Mouse (Mus musculus) cortical plate, adult 2 months (tissue): ENCODE data around the gene Ccdc78. TPM values are rescaled to one million over a fixed set of nuclear protein-coding genes. Genes with fewer than 3 reads are reported as not detected.
A peak's percentile ranks its signal among the peaks of the same experiment; 100 is the strongest.

Experiments
- H3K27ac ChIP-seq: fragments of 200-500 bp; 2 replicates; pipeline ENCODE4 v1.5.1; 2012; ENCODE audit warnings: low read length, control low read depth, inconsistent platforms; ENCODE audit not compliant: insufficient read depth
- H3K4me1 ChIP-seq: fragments of 200-500 bp; 2 replicates; pipeline ENCODE4 v1.6.1; 2011; ENCODE audit warnings: low read length; ENCODE audit not compliant: control insufficient read depth, insufficient read depth
- H3K4me3 ChIP-seq: fragments of 200-500 bp; 2 replicates; pipeline ENCODE4 v1.5.1; 2011; ENCODE audit warnings: mild to moderate bottlenecking, low read length, control low read depth; ENCODE audit not compliant: insufficient read depth
- CTCF ChIP-seq: fragments of 200-500 bp; IDR thresholded peaks from 2 replicates; pipeline ENCODE4 v1.5.1; 2011; ENCODE audit warnings: mild to moderate bottlenecking, control low read depth, low read length; ENCODE audit not compliant: insufficient read depth; ENCODE audit errors: extremely low read depth
- POLR2A ChIP-seq: fragments of 200-500 bp; IDR thresholded peaks from 2 replicates; pipeline ENCODE4 v1.6.1; 2011; ENCODE audit warnings: mild to moderate bottlenecking, low read length, control low read depth; ENCODE audit not compliant: insufficient read depth; ENCODE audit errors: extremely low read depth
- polyA plus RNA-seq: library from polyadenylated mRNA; depleted of rRNA; stranded (reverse); fragments of >200 nt; gene quantifications from 2 replicates; pipeline ENCODE4 v1.2.3, GENCODE M21; 2012

Ccdc78 gene
- polyA plus RNA-seq, 1 experiment = 0.52 TPM

DNA sequence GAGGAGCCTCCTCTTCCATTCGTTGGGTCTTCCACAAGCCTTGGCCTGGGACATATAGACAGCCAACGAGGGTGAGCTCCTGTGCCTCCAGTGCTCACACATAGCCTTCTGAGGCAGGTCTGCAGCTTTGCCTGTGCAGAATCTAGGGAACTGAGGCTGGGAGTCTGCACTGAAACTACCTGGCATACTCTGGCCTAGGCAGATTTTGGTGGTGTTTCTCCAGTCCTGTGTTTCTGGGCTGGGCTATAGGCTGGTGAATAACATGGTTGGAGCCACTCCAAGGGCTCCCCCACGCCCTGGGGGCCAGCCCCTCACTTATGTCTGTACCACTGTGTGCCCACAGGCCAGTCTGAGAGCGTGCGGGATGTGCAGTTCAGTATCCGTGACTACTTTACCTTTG, 38.9 kb downstream of the Ccdc78 start:
- TF ChIP-seq POLR2A (no peak), CTCF (no peak)
- H3K4me3 ChIP-seq = no peak overlapping the region
- no peak overlapping the region for H3K27ac ChIP-seq
- peaks cover 7% of the 10 kb centered on the region for H3K4me1 ChIP-seq

GRCm38 (mm10) chr17:25825984-25826570, 39.7 kb downstream of the Ccdc78 start:
- Histone ChIP-seq H3K4me3 (no peak overlapping the region), H3K4me1 (peaks cover 7% of the 10 kb centered on the region), H3K27ac (no peak overlapping the region)
- no peak for TF ChIP-seq POLR2A
- no peak for TF ChIP-seq CTCF

DNA sequence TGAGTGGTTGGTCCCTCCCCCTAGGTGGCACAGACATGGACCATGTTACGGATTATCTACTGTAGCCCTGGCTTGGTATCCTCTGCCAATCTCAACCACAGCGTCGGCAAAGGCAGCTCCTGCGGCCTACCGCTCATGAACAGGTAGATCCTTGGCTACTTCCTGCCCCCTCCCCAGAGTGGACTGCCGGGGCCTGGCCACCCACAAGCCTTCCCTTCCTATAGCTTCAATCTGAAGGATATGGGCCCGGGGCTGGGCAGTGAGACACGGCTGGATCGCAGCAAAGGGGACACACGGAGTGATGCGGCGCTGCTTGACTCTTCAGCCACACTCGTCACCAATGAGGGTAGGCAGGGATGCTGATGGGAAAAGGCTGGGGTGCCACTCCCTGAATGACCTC, 40.6 kb downstream of the Ccdc78 start:
- no peak overlapping the region for H3K4me3 ChIP-seq
- H3K27ac ChIP-seq = no peak overlapping the region
- H3K4me1 ChIP-seq = peaks cover 9% of the 10 kb centered on the region
- TF ChIP-seq POLR2A (no peak), CTCF (no peak)

GRCm38 (mm10) chr17:25827546-25828222, 41.3 kb downstream of the Ccdc78 start:
- no peak overlapping the region for H3K4me3 ChIP-seq
- H3K4me1 ChIP-seq = peaks cover 9% of the 10 kb centered on the region
- TF ChIP-seq CTCF (no peak), POLR2A (no peak)
- H3K27ac ChIP-seq = no peak overlapping the region

DNA sequence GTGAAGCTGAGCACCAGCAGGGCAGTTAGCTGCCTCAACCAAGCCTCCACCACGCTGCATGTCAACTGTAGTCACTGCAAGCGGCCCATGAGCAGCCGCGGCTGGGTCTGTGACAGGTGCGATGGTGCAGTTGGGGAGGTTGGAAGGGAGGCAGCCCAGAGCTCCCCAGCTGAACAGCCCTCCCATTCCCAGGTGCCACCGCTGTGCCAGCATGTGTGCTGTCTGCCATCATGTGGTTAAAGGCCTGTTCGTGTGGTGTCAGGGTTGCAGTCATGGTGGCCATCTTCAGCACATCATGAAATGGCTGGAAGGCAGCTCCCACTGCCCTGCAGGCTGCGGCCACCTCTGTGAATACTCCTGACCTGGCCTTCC, 41.8 kb downstream of the Ccdc78 start:
- Histone ChIP-seq H3K27ac (no peak overlapping the region), H3K4me3 (peak overlapping the region; percentile 75; the same call in 1 of the 2 replicates), H3K4me1 (peaks cover 9% of the 10 kb centered on the region)
- no peak for TF ChIP-seq CTCF
- TF ChIP-seq POLR2A = no peak

DNA sequence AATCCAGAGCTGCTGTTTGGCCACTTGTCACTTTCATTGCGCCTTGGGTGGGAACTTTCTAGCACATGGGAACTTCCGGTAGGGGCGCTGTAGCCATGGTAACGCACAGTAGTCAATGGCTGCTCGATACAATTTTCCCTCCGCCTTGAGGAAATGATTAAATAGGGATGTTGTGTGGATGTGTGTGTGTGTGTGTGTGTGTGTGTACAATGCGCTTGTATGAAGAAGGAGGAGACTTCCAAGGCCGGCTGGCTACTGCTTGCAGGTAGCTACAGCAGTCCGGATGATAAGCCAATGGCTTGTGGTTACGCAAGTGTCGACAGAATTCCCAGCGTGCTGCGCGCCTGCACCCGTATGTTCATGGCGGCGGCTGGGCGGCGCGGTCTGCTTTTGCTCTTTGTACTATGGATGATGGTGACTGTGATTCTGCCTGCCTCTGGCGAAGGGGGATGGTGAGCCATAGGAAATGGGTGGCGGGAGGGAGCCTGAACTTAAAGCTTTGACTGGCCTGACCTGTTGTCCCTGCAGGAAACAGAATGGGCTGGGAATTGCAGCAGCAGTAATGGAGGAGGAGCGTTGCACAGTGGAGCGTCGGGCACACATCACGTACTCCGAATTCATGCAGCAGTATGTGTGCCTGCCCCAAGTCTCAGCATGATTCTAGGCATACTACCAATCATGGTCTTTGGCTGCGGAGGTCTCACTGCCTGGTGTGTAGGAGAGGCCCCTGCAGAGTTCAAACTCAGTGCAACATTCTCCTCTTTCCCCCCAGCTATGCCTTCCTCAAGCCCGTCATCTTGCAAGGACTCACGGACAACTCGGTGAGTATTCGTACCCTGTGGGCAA, 42.6 kb downstream of the Ccdc78 start, which contains the start of gene Jmjd8:
Jmjd8 (plus strand) TSS at position 156 of the 846 bp plus-strand sequence.
- Histone ChIP-seq H3K4me3 (peak within 1 kb of the TSS; percentile 75), H3K27ac (peak within 1 kb of the TSS; percentile 39; the same call in 1 of the 2 replicates), H3K4me1 (peaks cover 8% of the 10 kb centered on the region)
- TF ChIP-seq POLR2A (peak; percentile 73), CTCF (peak; percentile 46)

DNA sequence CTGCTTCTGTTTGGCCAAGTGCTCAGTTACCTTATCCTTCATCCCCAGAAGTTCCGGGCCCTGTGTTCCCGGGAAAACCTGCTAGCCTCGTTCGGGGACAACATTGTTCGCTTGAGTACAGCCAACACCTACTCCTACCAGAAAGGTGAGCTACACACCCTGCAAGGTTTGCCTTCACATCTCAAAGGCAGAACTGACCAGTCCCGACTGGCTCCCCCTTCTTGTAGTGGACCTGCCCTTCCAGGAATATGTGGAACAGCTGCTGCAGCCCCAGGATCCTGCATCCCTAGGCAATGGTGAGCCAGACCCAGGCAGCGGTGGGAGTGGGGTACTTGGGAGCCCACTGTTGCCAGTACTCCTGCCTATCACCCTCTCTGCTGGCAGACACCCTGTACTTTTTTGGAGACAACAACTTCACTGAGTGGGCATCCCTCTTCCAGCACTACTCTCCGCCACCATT, 43.2 kb downstream of the Ccdc78 start:
- Histone ChIP-seq H3K4me3 (peak overlapping the region; percentile 75), H3K4me1 (peaks cover 2% of the 10 kb centered on the region; the same call in 1 of the 2 replicates), H3K27ac (no peak overlapping the region)
- no peak for TF ChIP-seq CTCF
- TF ChIP-seq POLR2A = no peak

- Histone ChIP-seq H3K27ac (no peak overlapping the region), H3K4me1 (peaks cover 2% of the 10 kb centered on the region; the same call in 1 of the 2 replicates), H3K4me3 (peak overlapping the region; percentile 75; the same call in 1 of the 2 replicates)
- no peak for TF ChIP-seq CTCF
- peak; percentile 24; the same call in 1 of the 2 replicates for TF ChIP-seq POLR2A
These were observed 43.9 kb downstream of the Ccdc78 start for GRCm38 (mm10) chr17:25830200-25830753.
